Mouse (Mus musculus): Measurements from ENCODE around the gene Olfr640.

DNA sequence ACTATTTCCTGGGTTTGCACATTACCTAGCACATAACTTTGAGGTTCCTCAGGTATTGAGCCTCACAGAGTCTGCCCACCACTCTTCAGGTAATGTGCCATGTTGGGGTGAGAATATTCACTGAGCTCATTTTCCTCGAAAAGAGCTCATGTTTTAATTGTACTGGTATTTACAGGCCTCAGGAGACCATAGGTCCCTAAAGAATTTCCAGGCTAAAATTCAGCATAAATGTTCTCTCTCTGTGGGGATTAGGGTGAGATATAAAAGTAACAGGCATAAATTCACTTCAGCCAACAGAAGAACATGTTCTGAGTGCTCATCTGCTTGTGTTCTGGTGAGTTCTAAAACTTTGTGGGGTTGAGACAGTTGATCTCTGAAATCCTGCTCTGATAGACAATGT lies 9.8 kb upstream of the Olfr640 start, which contains the start of gene Olfr641:
- TF ChIP-seq CTCF (IDR thresholded peaks at IDR 0.05; ENCODE audit: low read depth) (no peak), EP300 (IDR thresholded peaks at IDR 0.05; ENCODE audit: low read depth) (no peak)
